Mouse (Mus musculus) erythroid progenitor cell, adult 5-6 weeks (primary cell): Measurements from ENCODE around the gene Pbx2. TPM values are rescaled to one million over a fixed set of nuclear protein-coding genes. Genes with fewer than 3 reads are reported as not detected.
"Not testable (repeated sequence)": the region's sequence is repeated elsewhere in the genome, so short reads cannot be mapped to it uniquely, and the experiment has no call there.

ENCODE experiments used
- ATAC-seq: replicated peaks from 2 replicates; pipeline ENCODE4 v1.8.0; 2016; ENCODE audit warnings: moderate number of reproducible peaks, mild to moderate bottlenecking, moderate TSS enrichment, inconsistent platforms; ENCODE audit not compliant: poor library complexity, low FRiP score, severe bottlenecking
- total RNA-seq, 2 experiments: library from RNA; stranded (forward) in 1 of 2; stranded (reverse) in 1 of 2; fragments of 150-400 nt in 1 of 2; fragments of 186-747, 209-891 nt in 1 of 2; gene quantifications; 2 replicates each; pipeline versions ENCODE4 v1.2.3 to v1.2.4; 2015 to 2017; ENCODE audit warnings: low replicate concordance in 2 of 2

Gene Pbx2
- total RNA-seq (2015; ENCODE audit: low replicate concordance) = 8.3 and 9.2 TPM in 2 replicates
- 8.7 and 19.7 TPM in 2 replicates for total RNA-seq (2017; ENCODE audit: low replicate concordance)

DNA sequence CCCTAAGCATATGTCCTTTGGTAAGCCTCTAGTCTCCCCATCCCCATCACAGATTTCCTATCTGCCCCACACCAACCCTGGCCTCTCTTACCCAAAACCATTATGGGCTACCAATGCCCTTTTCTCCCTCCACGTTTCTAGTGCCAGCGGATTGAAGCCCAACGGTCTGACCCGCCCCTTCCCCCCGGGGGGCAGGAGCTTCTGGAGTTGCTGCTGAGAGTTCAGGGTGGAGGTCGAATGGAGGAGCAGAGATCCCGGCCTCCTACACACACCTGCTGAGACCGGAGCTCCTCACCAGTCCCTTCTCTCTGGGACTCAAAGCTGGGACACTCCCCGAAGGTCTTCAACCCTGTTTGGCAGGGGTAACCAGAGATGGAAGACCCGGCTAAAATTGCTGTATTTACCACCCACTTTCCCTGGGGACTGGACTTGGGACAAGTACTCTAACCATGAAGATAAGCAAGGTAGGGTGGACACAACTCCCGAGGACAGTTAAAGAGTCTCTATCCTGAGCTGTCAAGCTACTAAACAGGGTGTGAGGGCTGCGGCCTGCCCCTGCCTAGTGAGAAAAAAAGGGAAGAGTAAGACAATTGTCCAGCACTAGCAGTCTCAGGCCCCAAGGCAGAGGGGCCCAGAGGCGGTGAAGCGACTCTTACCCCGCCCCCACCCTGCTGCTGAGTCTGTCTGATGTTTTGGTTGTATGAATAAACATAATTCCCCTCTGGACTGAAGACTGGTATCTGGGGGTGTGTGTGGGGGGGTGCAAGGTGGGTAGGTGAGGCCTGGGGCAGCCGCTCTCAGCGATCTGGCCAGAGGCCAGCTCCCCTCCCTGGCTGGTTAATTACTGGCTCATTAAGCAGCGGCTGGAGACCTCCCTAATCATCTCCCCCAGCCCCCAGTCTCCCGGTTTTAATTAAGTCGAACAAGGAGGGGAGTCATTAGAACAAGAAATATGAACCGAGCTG, at the start of gene Pbx2:
Gene Pbx2 (plus strand): TSS at position 238 of the 965 bp plus-strand sequence.
- ATAC-seq = no peak

DNA sequence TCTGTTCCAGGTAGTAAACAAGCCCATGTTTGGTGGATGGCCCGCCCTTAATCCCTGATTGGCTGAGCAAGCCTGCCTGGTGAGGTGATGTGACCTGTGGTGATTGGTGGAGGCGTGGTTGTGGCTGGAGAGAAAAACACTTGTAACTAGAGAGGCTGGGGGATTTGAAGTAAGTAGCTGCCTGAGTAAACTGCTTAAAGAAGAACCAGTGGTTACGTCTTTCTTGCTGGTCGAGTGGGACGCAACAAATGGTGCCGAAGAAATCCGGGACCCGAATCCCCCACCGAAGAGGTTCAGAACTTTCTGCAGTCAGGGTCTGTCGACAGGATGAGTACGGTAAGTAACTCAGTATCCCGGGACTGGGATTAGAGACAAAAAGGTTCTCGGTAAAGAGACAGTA, 47.5 kb upstream of the Pbx2 start:
- not testable (repeated sequence) for ATAC-seq

DNA sequence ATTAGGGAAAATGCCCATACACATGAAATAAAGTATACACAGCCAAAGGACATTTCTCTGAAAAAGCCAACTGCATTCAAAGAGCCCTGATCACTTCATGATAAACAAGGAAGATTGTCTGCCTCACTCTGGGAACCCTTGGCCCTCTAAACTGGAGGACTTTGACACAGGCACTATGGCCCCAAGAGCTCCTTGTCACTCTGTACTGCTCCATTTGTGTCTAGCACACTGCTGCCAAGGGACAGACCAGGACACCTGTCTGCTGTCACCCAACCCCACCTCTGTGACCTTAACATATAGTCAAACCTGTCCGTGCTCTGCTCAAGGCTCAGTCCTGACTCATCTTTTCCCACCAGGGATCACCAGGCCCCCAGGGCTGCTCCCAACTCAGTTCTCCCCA, 44.3 kb upstream of the Pbx2 start:
- ATAC-seq = no peak

DNA sequence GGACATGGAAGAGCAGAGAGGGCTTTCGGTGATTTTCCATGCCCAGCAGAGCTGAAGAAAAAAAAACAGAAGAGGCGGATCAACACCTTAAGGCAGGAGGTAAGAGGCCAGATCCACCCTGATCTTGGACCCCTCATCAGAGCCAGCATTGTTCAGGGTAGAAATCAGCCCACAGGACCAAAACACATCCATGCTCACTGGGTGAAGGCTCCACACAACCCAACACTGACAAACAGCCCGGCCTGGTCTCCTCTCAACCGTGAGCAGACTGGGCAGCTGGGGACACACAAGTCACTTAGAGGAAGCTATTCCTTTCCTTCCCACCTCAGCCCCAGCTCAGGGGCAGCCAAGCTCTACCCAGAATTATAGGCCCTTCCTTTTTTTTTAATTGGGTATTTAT, 43.5 kb upstream of the Pbx2 start:
- no peak for ATAC-seq

DNA sequence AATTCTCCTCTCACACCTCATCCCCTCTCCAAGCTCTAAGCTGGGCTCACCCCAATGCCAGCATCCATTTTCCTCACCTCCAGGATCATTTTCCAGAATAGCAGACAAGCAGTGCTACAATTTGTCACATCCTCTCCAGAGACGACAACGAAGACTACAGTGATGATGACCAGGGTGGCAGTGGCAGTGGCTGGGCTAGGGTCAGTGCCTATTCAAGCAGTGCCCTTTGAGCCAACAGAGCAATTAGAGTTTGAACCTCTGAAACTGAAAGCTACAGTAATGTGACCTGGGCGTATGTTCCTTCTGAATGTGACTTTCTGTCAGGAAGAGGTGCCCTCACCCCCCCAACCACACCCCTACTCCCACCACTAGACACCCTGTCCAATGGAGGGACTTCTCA, 41.9 kb upstream of the Pbx2 start:
- ATAC-seq = no peak

DNA sequence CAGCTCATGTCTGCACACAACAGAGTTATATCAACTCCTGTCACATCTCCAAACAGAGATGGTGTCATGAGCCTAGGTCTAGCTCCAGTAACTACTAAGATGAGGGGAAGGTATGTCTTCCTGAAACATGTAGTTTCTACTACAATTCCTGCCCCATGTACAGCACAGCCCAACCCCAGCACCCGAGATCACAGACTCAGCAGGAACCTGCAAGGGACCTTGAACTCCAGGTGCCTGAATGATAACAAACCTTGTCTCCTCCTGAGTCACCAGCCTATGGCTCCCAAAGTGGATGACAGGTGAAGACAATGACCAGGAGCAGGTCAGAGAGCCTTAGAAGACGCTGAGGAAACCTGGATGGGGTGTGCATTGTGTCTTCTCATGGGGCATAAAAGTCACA, 41.2 kb upstream of the Pbx2 start:
- ATAC-seq = no peak

DNA sequence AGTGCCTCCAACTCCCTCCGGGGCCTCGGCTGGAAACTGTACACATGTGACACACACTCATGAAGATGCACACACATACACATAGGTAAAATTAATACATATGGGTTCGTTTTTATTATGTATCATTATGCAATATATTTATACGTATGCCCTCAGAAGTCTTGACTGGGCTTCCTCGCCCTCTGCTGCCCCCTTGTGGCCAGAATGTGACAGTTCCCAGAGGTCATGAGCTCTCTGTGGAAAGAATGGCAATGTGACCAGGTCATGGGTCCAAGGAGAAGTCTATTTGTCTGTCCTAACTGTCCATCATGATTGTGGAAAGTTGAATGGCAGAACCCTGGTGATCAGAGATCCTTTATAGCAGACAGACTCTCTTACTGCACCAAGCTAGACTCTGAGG, 35.6 kb upstream of the Pbx2 start:
- peak; percentile 64; the same call in 1 of the 2 replicates for ATAC-seq

DNA sequence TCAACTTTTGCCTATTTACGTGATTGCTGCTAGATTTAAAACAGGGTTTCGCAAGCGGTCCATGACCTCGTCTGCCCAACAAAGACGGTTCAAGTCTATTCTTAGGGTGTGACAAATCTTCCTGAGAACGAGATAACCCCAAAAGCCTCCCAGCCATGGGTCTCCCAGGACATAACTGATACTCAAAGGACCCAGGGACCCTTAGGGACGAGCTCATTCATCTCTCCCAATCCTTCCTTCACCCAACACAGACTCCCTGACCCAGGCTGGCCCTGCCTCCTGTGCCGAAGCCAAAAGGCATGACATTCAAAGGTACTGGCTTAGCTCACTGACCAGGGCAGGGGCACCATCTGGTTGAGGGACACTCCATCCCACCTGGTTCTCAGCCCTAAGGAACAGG, 34.7 kb upstream of the Pbx2 start:
- ATAC-seq = no peak

DNA sequence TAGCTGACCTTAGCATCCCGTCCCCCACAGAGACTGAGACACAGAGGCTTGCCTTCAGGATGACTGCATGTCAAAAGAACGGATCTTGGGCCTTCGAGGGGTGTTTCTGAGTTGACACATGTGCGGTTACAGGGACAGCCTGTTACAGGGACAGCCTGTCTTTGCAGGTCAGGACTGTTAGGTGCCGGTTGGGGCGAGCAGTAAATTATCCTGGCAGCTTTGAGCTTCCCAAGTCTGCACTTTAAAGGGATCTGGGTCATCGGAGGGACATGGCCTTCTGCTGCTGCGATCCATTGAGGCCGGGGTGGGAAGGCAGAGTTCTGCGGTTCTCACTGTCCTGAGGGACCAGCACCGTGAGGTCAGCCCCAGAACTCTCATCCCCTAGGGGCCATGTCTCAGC, 33.7 kb upstream of the Pbx2 start:
- no peak for ATAC-seq

DNA sequence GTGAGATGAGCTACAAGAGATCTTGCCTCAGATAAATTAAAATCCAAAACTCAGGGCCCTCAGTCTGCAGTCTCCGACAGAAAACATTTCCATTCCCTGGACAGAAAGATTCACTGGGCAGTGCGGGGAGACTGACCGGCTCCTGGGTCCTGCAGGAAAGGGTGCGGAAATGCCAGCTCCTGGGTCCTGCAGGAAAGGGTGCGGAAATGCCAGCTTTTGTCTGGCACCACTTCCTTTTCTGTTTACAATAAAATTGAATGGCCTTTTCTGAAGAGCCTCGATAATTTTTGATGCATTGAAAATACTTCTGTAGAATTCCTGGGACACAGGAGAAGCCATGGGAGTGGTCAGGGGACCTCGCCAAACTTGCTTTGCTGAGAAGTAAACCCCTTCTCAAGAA, 31.9 kb upstream of the Pbx2 start:
- no peak for ATAC-seq

DNA sequence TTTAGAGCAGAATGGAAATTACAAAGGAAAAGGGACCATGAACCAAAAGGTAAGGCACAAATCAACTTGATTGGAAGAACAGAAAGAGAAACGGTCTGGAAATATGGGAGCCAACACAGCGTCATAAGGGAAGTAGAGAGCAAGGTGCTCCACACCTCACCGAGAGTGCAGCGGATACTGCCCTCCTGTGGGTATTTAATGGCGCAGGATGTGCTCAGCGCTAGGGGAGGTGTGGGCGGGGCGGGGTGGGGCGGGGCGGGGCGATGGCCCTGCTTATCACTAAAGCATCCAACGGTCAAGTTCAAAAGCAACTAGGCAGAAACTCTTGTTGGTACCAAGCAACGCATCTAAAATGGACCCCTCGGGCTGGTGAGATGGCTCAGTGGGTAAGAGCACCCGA, 31.2 kb upstream of the Pbx2 start:
- ATAC-seq = no peak

DNA sequence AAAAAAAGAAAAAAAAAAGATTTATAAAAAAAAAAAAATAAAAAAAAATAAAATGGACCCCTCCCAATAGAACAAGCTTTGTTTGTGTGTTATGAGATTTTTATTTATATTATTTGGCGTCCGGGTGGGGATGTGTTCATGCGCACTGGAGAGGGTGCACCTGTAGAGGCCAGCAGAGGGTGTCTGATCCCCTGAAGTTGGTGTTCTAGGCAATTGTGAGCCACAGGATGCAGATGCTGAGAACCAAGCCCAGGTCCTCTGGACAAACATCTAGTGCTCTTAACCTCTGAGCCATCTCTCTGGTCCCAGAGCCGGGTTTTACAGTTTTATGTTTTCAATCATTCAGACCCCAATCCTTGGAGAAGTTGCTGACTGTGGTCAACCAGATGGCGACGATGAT, 30.6 kb upstream of the Pbx2 start:
- no peak for ATAC-seq

DNA sequence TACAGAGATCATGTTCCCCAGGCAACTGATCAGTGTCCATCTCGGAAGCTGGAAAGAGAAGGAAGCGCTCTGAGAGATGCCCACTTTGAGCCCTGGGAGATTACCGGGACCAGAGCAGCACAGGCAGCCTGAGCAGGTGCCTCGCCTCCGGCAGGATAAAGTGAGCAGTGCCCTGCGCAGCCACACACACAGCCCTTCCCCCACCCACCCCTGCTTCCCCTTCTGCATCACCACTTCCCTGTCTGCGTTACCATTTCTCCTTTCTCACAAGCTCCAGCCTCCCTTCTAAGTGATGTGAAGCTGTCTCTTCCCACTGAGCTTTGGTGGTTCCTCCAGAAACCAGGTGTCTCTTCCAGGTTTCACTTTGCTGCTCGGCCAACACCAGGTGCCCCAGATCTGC, 29.9 kb upstream of the Pbx2 start:
- no peak for ATAC-seq

DNA sequence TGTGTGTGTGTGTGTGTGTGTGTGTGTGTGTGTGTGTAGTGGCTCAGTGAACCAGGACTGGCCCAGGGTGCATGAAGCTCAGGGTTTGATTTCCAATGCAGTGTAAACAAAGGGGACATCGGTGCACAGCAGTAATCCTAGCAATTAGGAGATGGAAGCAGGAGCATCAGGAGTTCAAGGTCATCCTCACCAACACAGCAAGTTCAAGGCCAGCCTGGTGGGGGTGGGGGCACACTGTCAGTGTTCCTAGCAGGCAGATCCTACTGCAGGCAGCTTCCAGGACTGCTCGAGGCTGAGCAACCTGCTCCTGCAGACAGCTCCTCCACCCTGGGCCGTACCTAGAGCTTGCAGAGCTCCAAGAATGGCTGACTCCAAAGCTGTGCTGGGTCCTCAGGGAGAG, 28.5 kb upstream of the Pbx2 start:
- ATAC-seq = no peak

DNA sequence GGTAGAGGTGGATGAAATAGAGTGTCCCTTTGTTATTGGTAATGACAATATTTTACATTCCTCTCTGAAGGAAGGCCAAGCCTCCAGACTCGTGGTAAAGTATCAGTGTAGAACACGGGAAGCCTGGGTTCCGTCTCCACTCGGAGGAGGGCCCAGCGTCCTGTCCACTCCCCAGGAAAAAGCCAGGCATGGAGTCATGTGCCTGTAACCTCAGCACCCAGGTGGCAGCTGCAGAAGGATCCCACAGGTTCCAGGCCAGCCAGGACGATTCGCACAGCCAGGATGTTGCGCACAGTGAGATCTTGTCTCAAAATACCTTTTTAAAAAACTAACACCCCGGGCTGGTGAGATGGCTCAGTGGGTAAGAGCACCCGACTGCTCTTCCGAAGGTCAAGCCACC, 27.7 kb upstream of the Pbx2 start:
- ATAC-seq = no peak

DNA sequence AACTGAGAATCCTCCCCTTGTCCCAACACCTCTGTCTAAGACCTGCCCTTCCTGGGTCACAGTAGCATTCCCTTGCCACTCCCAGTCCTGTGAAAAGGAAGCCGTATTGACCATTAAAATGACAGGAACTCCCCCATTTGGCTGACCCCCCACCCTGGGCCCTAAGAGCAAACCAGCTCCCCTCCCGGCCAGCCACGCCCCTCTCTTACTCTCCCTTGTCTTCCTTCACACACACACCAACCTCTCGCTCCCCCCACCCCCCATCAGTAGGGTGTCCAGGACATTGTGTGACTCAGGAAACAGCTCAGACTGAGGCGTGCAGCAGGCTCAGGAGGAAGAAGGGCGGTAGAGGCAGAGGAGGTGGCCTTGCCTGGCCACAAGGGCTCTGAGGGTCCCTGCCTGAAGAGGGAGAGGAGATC, 27.1 kb upstream of the Pbx2 start, which contains the start of gene Notch4:
Gene Notch4 (plus strand): TSS at position 266 of the 419 bp plus-strand sequence.
- ATAC-seq = no peak

DNA sequence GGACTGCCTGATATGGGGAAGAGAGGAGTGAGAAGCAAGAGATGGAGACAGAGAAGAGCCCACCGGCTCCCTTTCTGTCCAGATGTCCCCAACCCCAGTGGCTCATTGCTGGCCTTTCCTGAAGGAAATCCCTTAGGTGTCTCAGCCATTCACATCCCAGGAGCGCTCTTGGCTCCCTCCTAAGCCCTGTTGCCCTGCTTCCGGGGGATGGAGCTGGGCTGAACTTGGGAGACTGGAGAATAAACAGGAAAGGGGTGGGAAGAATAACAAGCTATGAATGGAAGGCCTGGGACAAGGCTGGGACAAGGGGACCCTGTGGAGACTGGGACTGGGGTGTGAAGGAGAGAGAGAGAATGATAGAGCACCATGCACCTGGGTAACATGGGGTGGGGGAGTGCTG, 26.3 kb upstream of the Pbx2 start:
- ATAC-seq = no peak

DNA sequence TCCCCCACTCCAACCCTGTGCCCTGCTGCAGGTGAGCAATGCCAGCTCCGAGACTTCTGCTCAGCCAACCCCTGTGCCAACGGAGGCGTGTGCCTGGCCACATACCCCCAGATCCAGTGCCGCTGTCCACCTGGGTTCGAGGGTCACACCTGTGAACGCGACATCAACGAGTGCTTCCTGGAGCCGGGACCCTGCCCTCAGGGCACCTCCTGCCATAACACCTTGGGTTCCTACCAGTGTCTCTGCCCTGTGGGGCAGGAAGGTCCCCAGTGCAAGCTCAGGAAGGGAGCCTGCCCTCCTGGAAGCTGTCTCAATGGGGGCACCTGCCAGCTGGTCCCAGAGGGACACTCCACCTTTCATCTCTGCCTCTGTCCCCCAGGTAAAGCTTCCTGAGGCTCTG, 23.8 kb upstream of the Pbx2 start:
- ATAC-seq = no peak

DNA sequence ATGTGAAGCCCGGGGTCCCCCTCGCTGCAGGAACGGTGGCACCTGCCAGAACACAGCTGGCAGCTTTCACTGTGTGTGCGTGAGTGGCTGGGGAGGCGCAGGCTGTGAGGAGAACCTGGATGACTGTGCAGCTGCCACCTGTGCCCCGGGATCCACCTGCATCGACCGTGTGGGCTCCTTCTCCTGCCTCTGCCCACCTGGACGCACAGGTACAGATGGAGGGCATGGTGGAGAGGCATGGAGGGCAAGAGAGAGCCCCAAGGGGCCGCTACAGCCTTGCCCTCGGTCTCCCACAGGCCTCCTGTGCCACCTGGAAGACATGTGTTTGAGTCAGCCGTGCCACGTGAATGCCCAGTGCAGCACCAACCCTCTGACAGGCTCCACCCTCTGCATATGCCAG, 22.6 kb upstream of the Pbx2 start:
- ATAC-seq = no peak

DNA sequence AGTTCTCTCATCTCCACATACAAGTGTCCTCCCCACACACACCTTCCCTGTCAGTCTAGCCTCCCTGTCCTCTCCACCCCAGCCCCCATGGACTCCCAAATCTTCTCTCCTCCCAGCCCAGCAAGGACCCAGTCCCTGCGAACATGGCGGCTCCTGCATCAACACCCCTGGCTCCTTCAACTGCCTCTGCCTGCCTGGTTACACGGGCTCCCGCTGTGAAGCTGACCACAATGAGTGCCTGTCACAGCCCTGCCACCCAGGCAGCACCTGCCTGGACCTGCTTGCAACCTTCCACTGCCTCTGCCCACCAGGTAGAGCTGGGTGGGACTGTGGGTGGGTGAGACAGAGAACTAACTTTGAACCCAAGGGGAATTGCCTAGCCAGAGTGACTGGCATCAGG, 21.1 kb upstream of the Pbx2 start:
- ATAC-seq = no peak

DNA sequence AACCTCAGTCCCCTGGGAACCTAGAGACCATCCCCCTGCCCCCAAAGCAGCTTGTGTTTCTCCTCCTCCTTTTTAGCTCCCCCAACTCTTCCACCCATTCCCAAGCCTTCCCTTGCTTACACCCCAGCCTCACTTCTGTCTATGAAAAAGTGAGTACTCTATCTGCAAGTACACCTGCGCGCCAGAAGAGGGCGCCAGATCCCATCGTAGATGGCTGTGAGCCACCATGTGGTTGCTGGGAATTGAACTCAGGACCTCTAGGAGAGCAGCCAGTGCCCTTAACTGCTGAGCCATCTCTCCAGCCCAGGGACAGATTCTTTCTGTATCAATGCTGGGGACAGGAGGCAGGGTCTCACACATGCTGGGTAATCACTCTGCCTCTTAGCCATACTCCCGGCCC, 19.2 kb upstream of the Pbx2 start:
- peak; percentile 36; the same call in 1 of the 2 replicates for ATAC-seq

DNA sequence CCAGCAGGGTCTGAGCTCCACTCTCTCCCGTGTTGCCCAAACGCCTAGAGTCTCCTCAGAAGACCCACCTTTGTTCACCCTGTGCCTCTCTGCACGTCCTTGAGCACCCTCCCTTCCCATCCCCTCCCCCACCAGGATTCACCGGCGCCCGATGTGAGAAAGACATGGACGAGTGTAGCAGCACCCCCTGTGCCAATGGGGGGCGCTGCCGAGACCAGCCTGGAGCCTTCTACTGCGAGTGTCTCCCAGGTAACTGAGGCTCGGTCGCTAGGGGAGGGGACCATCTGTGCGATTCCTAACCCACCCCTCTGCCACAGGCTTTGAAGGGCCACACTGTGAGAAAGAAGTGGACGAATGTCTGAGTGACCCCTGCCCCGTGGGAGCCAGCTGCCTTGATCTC, 18.7 kb upstream of the Pbx2 start:
- ATAC-seq = no peak
